Mouse (Mus musculus) heart, embryonic 13.5 days (tissue): Measurements from ENCODE around the gene Ntn3. TPM values are rescaled to one million over a fixed set of nuclear protein-coding genes. Genes with fewer than 3 reads are reported as not detected.

ENCODE experiments used
- ATAC-seq: fragments of 200-750 bp; cut with Nextera tagmentation; 2 replicates; pipeline ENCODE4 v1.8.0; 2017; ENCODE audit warnings: moderate TSS enrichment; ENCODE audit not compliant: insufficient number of reproducible peaks, low FRiP score, low TSS enrichment; ENCODE audit errors: extremely low read depth
- H3K27ac ChIP-seq: fragments of 300-500 bp; sonication (generic); replicated peaks from 2 replicates; pipeline ENCODE4 v1.5.1; 2015; ENCODE audit warnings: moderate library complexity, mild to moderate bottlenecking, inconsistent platforms
- H3K27me3 ChIP-seq: fragments of 300-500 bp; sonication (generic); replicated peaks from 2 replicates; pipeline ENCODE4 v1.6.1; 2015; ENCODE audit warnings: mild to moderate bottlenecking, inconsistent platforms
- H3K36me3 ChIP-seq: fragments of 300-500 bp; sonication (generic); 2 replicates; pipeline ENCODE4 v1.6.1; 2015; ENCODE audit warnings: mild to moderate bottlenecking, inconsistent platforms
- H3K4me1 ChIP-seq: fragments of 300-500 bp; sonication (generic); 2 replicates; pipeline ENCODE4 v1.6.1; 2015; ENCODE audit warnings: inconsistent platforms
- H3K4me2 ChIP-seq: fragments of 300-500 bp; sonication (generic); 2 replicates; pipeline ENCODE4 v1.6.1; 2015; ENCODE audit warnings: inconsistent platforms, mild to moderate bottlenecking, moderate library complexity
- H3K4me3 ChIP-seq: fragments of 300-500 bp; sonication (generic); 2 replicates; pipeline ENCODE4 v1.5.1; 2015; ENCODE audit warnings: moderate library complexity, mild to moderate bottlenecking, inconsistent platforms
- H3K9ac ChIP-seq: fragments of 300-500 bp; sonication (generic); 2 replicates; pipeline ENCODE4 v1.6.1; 2015; ENCODE audit warnings: inconsistent platforms, mild to moderate bottlenecking, moderate library complexity
- H3K9me3 ChIP-seq: fragments of 300-500 bp; sonication (generic); 2 replicates; pipeline ENCODE4 v1.6.1; 2016; ENCODE audit warnings: inconsistent platforms
- WGBS: fragments of 180-500 bp; shearing (Covaris S2); methylation state at CpG from one replicate; pipeline ENCODE4 v1.1.7; 2015; ENCODE audit warnings: mixed read lengths; 5-methylcytosine and 5-hydroxymethylcytosine counted together
- polyA plus RNA-seq: library from polyadenylated mRNA; unstranded; fragments of >200 nt; fragmentation: Nextera tagmentation; extraction: Ambion mirVana; gene quantifications from 2 replicates; pipeline ENCODE4 v1.2.1, GENCODE M21; 2015

Gene Ntn3
- polyA plus RNA-seq = 1.9 and 2.0 TPM in 2 replicates

- 1% methylated on average over 43 of the region's 43 CpGs for WGBS
- Histone ChIP-seq H3K4me2 (peak within 1 kb of the TSS; percentile 85), H3K4me1 (peaks cover 77% of the 10 kb centered on the region), H3K36me3 (no peaks in the 10 kb centered on the region), H3K9ac (peak within 1 kb of the TSS; percentile 83), H3K4me3 (peak within 1 kb of the TSS; percentile 73), H3K9me3 (no peaks in the 10 kb centered on the region), H3K27me3 (peaks cover 51% of the 10 kb centered on the region), H3K27ac (peak within 1 kb of the TSS; percentile 67)
- ATAC-seq = peak; percentile 41
Measured at GRCm38 (mm10) chr17:24209043-24209915, at the start of gene Ntn3. TSS of gene Ntn3 (minus strand) at chr17:24209531.

DNA sequence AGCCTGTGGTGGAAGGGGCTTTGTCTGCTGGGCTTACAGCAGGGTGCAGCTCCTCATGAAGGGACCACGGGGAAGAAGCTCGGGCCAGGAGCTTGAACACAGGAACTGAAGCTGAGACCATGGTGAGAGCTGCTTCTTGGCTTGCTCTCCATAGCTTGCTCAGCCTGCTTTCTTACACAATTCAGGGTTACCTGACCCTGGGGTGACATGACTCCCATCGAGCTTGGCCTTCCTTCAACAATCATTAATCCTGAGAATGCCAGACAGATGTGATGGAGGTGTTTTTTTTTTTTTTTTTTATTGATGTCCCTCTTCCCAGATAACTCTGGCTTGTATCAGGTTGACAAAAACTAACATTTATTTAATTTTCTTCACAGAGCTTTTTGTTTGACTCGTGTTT, 49.6 kb upstream of the Ntn3 start:
- H3K4me2 ChIP-seq = no peak overlapping the region
- H3K4me1 ChIP-seq = no peaks in the 10 kb centered on the region
- WGBS = 67% methylated on average over 4 of the region's 4 CpGs
- no peaks in the 10 kb centered on the region for H3K36me3 ChIP-seq
- no peak overlapping the region for H3K4me3 ChIP-seq
- no peaks in the 10 kb centered on the region for H3K27me3 ChIP-seq
- no peak for ATAC-seq
- H3K9ac ChIP-seq = no peak overlapping the region
- H3K27ac ChIP-seq = no peak overlapping the region
- no peaks in the 10 kb centered on the region; the same call in 1 of the 2 replicates for H3K9me3 ChIP-seq

DNA sequence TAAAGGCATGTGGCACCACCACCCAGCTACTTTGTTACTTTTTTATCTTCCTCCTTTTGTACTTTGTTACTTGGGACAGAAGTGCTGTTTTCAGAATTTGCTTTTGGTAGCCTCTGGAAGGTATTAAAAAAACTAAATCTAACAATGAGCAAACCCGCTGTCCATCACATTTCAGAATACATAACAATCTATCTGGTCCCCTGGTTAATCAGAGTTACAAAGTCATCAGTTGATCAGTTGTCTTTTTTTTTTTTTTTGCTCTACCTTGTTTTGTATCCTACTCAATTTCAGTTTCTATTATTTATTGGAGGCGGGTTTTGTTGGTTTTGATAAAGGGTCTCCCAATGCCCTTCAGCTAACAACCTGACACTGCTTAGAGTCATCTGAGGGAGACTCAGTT, 43.0 kb upstream of the Ntn3 start:
- no peaks in the 10 kb centered on the region for H3K27me3 ChIP-seq
- H3K4me2 ChIP-seq = peak overlapping the region; percentile 75; the same call in 1 of the 2 replicates
- H3K4me1 ChIP-seq = peaks cover 21% of the 10 kb centered on the region
- ATAC-seq = no peak
- peak overlapping the region; percentile 87; the same call in 1 of the 2 replicates for H3K9ac ChIP-seq
- WGBS = 91% methylated on average over 2 of the region's 2 CpGs
- H3K27ac ChIP-seq = no peak overlapping the region
- H3K4me3 ChIP-seq = peak overlapping the region; percentile 84; the same call in 1 of the 2 replicates
- H3K9me3 ChIP-seq = no peaks in the 10 kb centered on the region
- H3K36me3 ChIP-seq = peaks cover 19% of the 10 kb centered on the region

DNA sequence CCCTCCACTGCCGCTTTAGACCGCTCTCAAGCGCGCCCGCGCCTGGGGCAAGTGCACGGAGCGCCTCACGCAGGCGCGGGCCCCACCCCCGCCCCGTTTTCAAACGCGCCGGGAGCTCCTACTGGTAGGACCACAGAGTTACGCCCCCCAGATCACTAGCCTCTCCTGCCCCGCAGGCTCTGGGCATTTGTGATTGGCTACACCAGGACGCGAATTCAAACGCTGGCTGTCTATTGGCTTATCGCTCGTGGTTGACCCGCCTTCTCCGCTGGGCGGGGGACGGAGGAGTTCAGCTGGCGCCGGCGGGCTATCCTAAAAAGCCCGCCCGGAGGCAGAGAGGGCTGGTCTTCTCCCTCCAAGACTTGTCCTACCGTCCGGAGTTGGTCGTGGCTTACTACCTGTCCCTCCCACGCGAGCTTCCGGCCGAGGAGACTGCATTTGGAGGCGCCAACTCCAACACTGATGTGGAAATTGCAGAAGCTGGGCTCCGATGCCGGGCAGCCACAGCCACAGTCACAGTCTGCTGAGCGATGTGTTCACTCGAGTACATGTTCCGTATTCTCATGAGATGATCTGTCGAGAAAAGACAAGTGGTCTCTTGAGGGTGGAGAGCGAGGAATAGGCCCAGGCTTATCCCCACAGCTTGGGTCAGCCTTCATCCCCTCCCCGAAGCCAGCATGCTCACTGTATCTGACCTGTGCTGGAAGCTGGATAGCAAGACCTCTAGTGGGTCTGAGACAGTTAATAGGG, 42.2 kb upstream of the Ntn3 start, which contains the start of gene Ccnf:
Gene Ccnf, minus strand, starts transcription at position 165 of the 750 bp plus-strand sequence.
- Histone ChIP-seq H3K4me1 (peaks cover 21% of the 10 kb centered on the region), H3K4me3 (peak within 1 kb of the TSS; percentile 84), H3K4me2 (peak within 1 kb of the TSS; percentile 75), H3K9me3 (no peaks in the 10 kb centered on the region), H3K27ac (peak within 1 kb of the TSS; percentile 84), H3K27me3 (no peaks in the 10 kb centered on the region), H3K36me3 (peaks cover 27% of the 10 kb centered on the region), H3K9ac (peak within 1 kb of the TSS; percentile 87)
- WGBS = under 1% methylated on average over 48 of the region's 48 CpGs
- peak; percentile 100 for ATAC-seq

DNA sequence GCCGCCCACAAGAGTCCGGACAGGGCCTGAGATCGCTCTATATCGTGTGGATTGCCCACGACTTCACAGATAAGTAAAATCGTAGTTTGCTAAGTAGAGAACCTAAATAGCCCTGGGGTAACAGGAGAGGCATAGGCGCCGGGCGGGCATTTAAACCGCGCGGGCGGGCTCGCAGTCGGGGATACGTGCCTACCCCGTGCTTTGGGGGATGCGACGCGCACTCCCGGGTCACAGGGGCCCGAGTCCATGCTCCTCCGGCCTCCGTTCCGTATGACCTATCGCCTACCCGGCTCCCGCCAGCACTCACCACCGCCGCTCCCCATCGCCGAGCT, 41.6 kb upstream of the Ntn3 start:
- WGBS = under 1% methylated on average over 32 of the region's 32 CpGs

GRCm38 (mm10) chr17:24248641-24249040, 39.3 kb upstream of the Ntn3 start:
- Histone ChIP-seq H3K27me3 (no peaks in the 10 kb centered on the region), H3K36me3 (peaks cover 50% of the 10 kb centered on the region), H3K4me2 (0 out of 2 replicates have a peak overlapping the region, but pooled peaks have one; percentile 75), H3K9me3 (peaks cover 4% of the 10 kb centered on the region), H3K4me1 (peaks cover 21% of the 10 kb centered on the region), H3K27ac (no peak overlapping the region), H3K4me3 (no peak overlapping the region; the same call in 1 of the 2 replicates), H3K9ac (no peak overlapping the region)
- WGBS = 98% methylated on average over 2 of the region's 2 CpGs
- no peak for ATAC-seq

More for the DNA sequence above, 41.6 kb upstream of the Ntn3 start:
- Histone ChIP-seq H3K27me3 (no peaks in the 10 kb centered on the region), H3K4me3 (peak overlapping the region; percentile 84), H3K36me3 (peaks cover 32% of the 10 kb centered on the region), H3K4me2 (peak overlapping the region; percentile 75), H3K27ac (peak overlapping the region; percentile 64), H3K4me1 (peaks cover 21% of the 10 kb centered on the region), H3K9me3 (no peaks in the 10 kb centered on the region), H3K9ac (peak overlapping the region; percentile 86)
- ATAC-seq = no peak

- Histone ChIP-seq H3K27ac (no peak overlapping the region), H3K4me1 (peaks cover 2% of the 10 kb centered on the region; the same call in 1 of the 2 replicates), H3K4me3 (no peak overlapping the region), H3K9ac (no peak overlapping the region), H3K9me3 (peaks cover 5% of the 10 kb centered on the region), H3K4me2 (no peak overlapping the region), H3K36me3 (peaks cover 94% of the 10 kb centered on the region), H3K27me3 (no peaks in the 10 kb centered on the region)
- ATAC-seq = no peak
- WGBS = 94% methylated on average over 8 of the region's 8 CpGs
Measured at GRCm38 (mm10) chr17:24244061-24244460, 34.7 kb upstream of the Ntn3 start.

DNA sequence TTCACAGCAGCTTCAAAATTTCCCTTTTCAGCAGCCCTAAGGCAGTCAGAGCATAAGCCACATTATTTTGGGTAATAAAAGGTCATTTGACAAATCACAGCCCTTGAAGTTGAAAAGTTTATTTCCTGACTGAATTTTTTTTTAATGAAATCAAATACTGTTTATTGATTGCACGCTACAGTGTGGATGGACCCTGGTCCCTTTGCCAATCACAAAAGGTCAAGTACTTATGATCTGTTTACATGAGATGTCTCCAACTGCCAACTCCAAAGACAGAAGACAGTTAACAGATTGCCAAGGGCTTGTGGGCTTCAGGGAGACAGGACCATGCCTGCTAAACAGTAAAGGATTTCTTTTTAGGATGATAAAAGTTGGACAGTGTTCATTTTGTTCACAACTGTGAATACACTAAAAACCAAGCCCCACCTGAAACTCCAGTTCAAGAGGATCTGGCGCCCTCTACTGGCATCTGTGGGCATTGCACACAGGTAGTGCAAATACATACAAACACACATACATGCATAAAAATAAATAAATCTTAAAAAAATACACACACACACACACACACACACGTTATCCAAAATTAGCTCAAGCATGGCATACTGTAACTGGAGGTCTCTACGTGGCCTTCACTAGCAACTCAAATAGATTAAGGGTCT, 34.1 kb upstream of the Ntn3 start:
- no peak for ATAC-seq
- H3K27me3 ChIP-seq = no peaks in the 10 kb centered on the region
- no peak overlapping the region for H3K9ac ChIP-seq
- no peak overlapping the region for H3K4me3 ChIP-seq
- H3K27ac ChIP-seq = no peak overlapping the region
- no peaks in the 10 kb centered on the region for H3K4me1 ChIP-seq
- no peak overlapping the region for H3K4me2 ChIP-seq
- peaks cover 5% of the 10 kb centered on the region for H3K9me3 ChIP-seq
- H3K36me3 ChIP-seq = peaks cover 94% of the 10 kb centered on the region
- 86% methylated on average over 4 of the region's 4 CpGs for WGBS

DNA sequence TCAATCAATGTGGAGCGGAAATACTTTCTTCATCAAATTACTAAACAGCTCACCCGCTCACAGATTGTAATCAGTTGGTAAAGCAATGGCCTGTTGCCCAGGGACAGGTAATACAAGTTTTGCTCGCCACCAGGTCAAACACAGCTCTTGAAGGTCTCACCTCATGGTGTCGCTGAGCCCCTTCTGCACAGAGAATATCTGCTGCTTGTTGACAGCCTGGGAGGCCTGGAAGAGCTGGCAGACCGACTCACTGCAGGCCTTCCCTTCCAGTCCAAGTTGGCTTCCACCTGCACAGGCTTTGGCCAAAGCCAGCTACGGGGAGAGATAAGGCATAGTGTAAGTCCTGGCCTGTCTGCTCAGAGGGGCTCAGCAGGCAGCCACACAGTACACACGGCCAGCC, 27.6 kb upstream of the Ntn3 start:
- 85% methylated on average over 7 of the region's 7 CpGs for WGBS
- no peaks in the 10 kb centered on the region for H3K27me3 ChIP-seq
- no peaks in the 10 kb centered on the region for H3K4me1 ChIP-seq
- H3K4me3 ChIP-seq = no peak overlapping the region
- H3K4me2 ChIP-seq = no peak overlapping the region
- ATAC-seq = no peak
- no peak overlapping the region for H3K9ac ChIP-seq
- H3K36me3 ChIP-seq = peaks cover 100% of the 10 kb centered on the region
- H3K9me3 ChIP-seq = no peaks in the 10 kb centered on the region
- no peak overlapping the region for H3K27ac ChIP-seq

DNA sequence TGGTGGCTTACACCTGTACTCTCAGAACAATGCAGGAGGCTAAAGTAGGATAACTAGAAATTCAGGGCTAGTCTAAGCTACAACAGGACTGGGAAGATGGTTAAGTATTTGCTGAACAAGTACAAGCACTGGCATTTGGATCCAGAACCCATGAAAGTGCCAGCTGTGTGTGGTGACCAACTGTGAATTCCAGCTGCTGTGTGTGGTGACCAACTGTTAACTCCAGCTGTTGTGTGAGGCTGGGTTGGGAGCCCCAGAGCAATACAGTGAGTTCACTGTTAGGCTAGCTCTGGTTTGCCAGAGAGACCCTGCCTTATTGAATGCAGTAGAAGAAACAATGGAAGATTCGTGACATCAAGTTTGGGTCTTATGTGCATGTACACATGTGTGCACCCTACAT, 27.1 kb upstream of the Ntn3 start:
- 98% methylated on average over 1 of the region's 1 CpGs for WGBS
- Histone ChIP-seq H3K9ac (no peak overlapping the region), H3K9me3 (no peaks in the 10 kb centered on the region), H3K27me3 (no peaks in the 10 kb centered on the region), H3K4me2 (no peak overlapping the region), H3K36me3 (peaks cover 100% of the 10 kb centered on the region), H3K4me1 (no peaks in the 10 kb centered on the region), H3K27ac (no peak overlapping the region), H3K4me3 (no peak overlapping the region)
- ATAC-seq = no peak

DNA sequence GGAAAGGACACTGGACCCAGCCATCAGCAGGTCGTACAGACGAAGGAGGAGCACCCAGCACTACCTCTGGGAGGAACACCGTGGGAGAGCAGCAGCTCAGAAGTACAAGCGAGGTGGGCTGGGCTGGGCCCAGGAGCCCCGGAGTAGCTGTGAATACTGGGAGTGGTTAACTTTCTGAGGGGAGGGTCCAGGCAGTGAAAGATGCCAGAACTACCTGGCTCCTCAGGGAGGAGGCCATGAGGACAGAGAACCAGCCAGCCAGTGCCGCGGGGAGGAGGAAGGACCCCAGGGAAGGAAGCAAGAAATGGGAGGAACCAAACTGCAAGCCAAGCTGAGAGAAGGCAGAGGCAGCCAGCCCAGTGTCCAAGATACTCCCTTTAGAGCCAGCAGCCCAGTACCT, 18.6 kb upstream of the Ntn3 start:
- no peaks in the 10 kb centered on the region for H3K27me3 ChIP-seq
- peaks cover 100% of the 10 kb centered on the region for H3K36me3 ChIP-seq
- no peaks in the 10 kb centered on the region for H3K9me3 ChIP-seq
- no peak overlapping the region for H3K4me3 ChIP-seq
- 82% methylated on average over 7 of the region's 7 CpGs for WGBS
- no peaks in the 10 kb centered on the region for H3K4me1 ChIP-seq
- no peak overlapping the region for H3K4me2 ChIP-seq
- ATAC-seq = no peak
- no peak overlapping the region for H3K27ac ChIP-seq
- H3K9ac ChIP-seq = no peak overlapping the region
